Mouse (Mus musculus): ENCODE measurements around the gene Gsto2. TPM values are rescaled to one million over a fixed set of nuclear protein-coding genes. Genes with fewer than 3 reads are reported as not detected.
"Not testable (repeated sequence)": the region's sequence is repeated elsewhere in the genome, so short reads cannot be mapped to it uniquely, and the experiment has no call there.

The Gsto2 gene
- 6.9 and 8.8 TPM in 2 replicates for polyA plus RNA-seq (2012; ENCODE audit: insufficient read depth, insufficient read length, missing spikeins)

- H3K4me3 ChIP-seq (ENCODE audit: insufficient read depth, low read depth, low read length), result peak within 1 kb of the TSS; percentile 87
- H3K27ac ChIP-seq (replicated peaks; ENCODE audit: low read depth, low read length), result peak within 1 kb of the TSS; percentile 61
These were observed at the start of gene Gsto2 for GRCm38 (mm10) chr19:47865353-47865947. Gsto2 (plus strand) TSS chr19:47865534.

GRCm38 (mm10) chr19:47817692-47818091 lies 47.6 kb upstream of the Gsto2 start:
- Histone ChIP-seq H3K27ac (replicated peaks; ENCODE audit: low read depth, low read length) (no peak overlapping the region), H3K4me1 (ENCODE audit: control insufficient read depth, insufficient read depth, insufficient read length, low read length) (no peaks in the 10 kb centered on the region)

More at GRCm38 (mm10) chr19:47865353-47865947, at the start of gene Gsto2:
- no peaks in the 10 kb centered on the region for H3K4me1 ChIP-seq (ENCODE audit: control insufficient read depth, insufficient read depth, insufficient read length, low read length)

DNA sequence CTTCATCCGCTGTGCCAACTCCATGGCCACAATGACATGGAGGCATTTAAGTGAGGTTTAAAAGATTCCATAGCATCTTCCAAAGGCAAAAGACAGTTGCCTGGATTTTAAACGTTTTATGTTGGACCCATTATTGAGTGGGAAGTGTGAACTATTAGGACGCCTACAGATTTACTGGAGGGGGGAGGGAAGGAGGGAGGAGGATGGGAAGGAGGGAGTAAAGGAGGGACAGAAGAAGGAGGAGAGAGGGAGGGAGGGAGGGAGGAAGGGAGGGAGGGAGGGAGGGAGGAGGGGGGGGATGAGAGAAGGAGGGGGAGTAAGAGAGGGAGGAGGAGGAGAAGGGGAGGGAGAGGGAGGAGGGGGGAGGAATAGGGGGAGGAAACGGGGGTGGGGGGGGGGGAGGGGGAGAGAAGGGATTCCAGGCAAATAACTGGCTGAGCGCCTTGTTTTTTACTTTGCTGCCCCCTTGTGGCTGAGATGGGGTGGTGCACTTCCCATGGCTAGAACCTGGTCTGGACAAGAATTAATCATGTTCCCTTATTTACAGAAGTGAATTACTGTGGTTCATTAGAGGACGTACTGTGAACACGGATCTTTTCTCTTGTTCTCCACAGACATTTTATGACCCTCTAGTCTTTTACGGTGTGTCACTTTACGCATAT lies 44.4 kb upstream of the Gsto2 start:
- H3K27ac ChIP-seq (replicated peaks; ENCODE audit: low read depth, low read length), result no peak overlapping the region
- H3K4me3 ChIP-seq (ENCODE audit: insufficient read depth, low read depth, low read length), result no peak overlapping the region
- no peaks in the 10 kb centered on the region for H3K4me1 ChIP-seq (ENCODE audit: control insufficient read depth, insufficient read depth, insufficient read length, low read length)

More at GRCm38 (mm10) chr19:47817692-47818091, 47.6 kb upstream of the Gsto2 start:
- H3K4me3 ChIP-seq (ENCODE audit: insufficient read depth, low read depth, low read length), result no peak overlapping the region

GRCm38 (mm10) chr19:47821494-47821872 lies 43.9 kb upstream of the Gsto2 start:
- no peak overlapping the region for H3K4me3 ChIP-seq (ENCODE audit: insufficient read depth, low read depth, low read length)
- H3K27ac ChIP-seq (replicated peaks; ENCODE audit: low read depth, low read length), result no peak overlapping the region
- H3K4me1 ChIP-seq (ENCODE audit: control insufficient read depth, insufficient read depth, insufficient read length, low read length), result no peaks in the 10 kb centered on the region

DNA sequence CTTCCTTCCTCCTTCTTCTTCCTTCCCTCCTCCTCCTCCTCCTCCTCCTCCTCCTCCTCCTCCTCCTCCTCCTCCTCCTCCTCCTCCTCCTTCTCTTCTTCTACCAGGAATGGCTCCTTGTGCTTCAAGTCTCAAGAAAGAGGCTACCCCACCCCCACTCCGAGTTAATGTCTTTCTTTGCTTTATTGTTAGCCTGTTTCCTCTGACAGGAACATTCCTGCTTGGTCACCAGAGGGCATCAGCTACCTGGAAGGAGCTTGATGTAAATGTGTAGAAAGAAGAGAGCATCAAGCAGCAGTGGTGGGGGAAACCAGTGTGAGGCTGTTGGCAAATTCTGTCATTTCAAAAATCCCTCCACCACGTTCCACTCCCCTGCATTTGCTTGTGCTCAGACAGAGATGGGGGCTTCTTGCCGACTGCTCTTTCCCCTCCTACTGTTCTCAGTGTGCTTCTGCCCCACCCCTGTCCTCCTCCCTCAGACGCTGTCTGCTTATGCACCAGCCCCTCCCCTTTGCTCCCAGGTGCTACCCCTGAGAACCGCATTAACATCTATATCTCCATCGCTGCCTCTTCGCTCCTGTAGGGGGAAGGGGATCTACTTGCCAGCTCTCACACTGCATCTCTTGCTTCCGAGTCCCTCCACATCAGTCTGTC lies 43.1 kb upstream of the Gsto2 start:
- Histone ChIP-seq H3K4me3 (ENCODE audit: insufficient read depth, low read depth, low read length) (no peak overlapping the region), H3K27ac (replicated peaks; ENCODE audit: low read depth, low read length) (no peak overlapping the region), H3K4me1 (ENCODE audit: control insufficient read depth, insufficient read depth, insufficient read length, low read length) (no peaks in the 10 kb centered on the region)

DNA sequence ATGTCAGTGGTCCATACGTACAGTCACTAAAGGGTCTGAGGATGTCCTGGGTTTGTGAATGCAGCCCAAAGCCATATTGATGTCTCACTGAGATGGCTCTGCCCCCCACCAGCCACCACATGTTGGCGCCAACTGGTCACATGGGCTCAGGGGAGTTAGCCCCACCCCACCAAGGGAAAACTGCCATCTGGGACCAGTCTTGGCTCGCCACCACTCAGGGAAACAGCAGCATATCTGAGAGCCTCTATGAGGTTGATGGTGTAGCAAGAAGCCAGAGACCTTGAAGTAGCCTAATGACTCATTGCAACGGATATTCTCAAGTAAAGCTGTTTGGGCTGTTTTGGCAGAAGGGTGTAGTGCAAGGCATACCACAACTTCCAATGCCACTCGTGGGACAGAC lies 41.3 kb upstream of the Gsto2 start:
- Histone ChIP-seq H3K27ac (replicated peaks; ENCODE audit: low read depth, low read length) (no peak overlapping the region), H3K4me1 (ENCODE audit: control insufficient read depth, insufficient read depth, insufficient read length, low read length) (no peaks in the 10 kb centered on the region), H3K4me3 (ENCODE audit: insufficient read depth, low read depth, low read length) (no peak overlapping the region)

DNA sequence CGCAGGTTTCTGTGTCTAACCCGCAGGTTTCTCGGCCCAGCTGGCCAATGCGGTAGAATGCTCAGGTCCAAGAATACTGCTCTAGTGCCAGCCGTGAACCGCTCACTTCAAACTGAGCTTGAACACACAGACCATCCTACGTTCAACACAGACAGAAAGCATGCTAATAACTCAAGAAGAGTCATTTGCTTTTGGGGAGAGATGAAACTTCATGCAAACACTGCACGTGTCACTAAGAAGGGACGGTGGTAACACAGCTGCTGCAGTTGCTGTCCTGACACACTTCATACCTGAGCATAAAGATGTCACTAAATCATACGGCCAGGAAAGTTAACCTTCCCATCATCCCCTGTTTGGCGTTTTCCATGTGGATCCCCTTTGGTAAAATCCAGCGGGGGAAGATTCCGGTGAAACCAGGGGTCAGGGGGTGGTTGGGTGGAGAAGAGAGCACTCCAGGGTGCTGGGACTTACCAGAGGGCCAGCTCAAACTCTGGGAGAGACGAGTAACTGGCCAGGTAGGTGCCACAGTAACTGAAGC lies 35.4 kb upstream of the Gsto2 start:
- no peaks in the 10 kb centered on the region for H3K4me1 ChIP-seq (ENCODE audit: control insufficient read depth, insufficient read depth, insufficient read length, low read length)

GRCm38 (mm10) chr19:47831111-47831510 lies 34.2 kb upstream of the Gsto2 start:
- H3K4me1 ChIP-seq (ENCODE audit: control insufficient read depth, insufficient read depth, insufficient read length, low read length), result no peaks in the 10 kb centered on the region
- no peak overlapping the region for H3K4me3 ChIP-seq (ENCODE audit: insufficient read depth, low read depth, low read length)
- H3K27ac ChIP-seq (replicated peaks; ENCODE audit: low read depth, low read length), result no peak overlapping the region

More for the DNA sequence above, 35.4 kb upstream of the Gsto2 start:
- H3K4me3 ChIP-seq (ENCODE audit: insufficient read depth, low read depth, low read length), result no peak overlapping the region
- H3K27ac ChIP-seq (replicated peaks; ENCODE audit: low read depth, low read length), result no peak overlapping the region

DNA sequence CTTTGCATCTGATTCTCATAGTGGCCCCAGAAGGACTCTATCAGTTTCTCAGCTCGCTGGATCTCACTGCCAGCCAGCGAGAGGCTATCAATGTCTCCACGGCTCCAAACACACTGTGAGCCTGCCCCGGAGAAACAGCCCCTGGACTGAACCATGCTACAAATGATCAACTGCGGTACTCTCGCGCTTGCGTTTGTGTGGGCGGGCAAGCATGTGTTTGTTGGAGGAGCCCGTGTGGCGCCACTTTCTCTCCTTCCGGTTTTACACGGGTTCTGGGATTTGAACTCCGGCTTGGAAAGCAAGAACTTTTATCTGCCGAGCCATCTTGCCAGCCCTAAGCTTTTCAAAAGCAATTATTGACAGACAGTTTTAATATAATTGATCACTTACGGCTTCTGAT lies 33.0 kb upstream of the Gsto2 start:
- Histone ChIP-seq H3K27ac (replicated peaks; ENCODE audit: low read depth, low read length) (no peak overlapping the region), H3K4me1 (ENCODE audit: control insufficient read depth, insufficient read depth, insufficient read length, low read length) (no peaks in the 10 kb centered on the region), H3K4me3 (ENCODE audit: insufficient read depth, low read depth, low read length) (no peak overlapping the region)

- Histone ChIP-seq H3K4me1 (ENCODE audit: control insufficient read depth, insufficient read depth, insufficient read length, low read length) (no peaks in the 10 kb centered on the region), H3K27ac (replicated peaks; ENCODE audit: low read depth, low read length) (no peak overlapping the region), H3K4me3 (ENCODE audit: insufficient read depth, low read depth, low read length) (no peak overlapping the region)
These were observed 30.7 kb upstream of the Gsto2 start for GRCm38 (mm10) chr19:47834614-47835013.

DNA sequence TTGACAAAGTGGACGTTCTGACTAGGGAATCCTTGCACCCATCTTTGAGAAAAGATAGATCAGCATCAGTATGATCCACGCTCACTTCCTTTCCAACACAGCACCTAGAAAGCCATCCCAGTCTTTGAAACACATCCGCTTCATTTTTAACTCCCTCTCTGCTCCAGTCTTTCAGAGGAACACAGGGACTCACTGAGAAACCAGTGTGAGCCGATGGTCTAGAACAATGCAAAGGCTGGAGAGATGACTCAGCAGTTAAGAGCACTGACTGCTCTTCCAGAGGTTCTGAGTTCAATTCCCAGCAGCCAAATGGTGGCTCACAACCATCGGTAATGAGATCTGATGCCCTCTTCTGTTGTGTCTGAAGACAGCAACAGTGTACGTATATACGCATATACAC lies 29.6 kb upstream of the Gsto2 start:
- Histone ChIP-seq H3K4me3 (ENCODE audit: insufficient read depth, low read depth, low read length) (no peak overlapping the region), H3K4me1 (ENCODE audit: control insufficient read depth, insufficient read depth, insufficient read length, low read length) (no peaks in the 10 kb centered on the region)

DNA sequence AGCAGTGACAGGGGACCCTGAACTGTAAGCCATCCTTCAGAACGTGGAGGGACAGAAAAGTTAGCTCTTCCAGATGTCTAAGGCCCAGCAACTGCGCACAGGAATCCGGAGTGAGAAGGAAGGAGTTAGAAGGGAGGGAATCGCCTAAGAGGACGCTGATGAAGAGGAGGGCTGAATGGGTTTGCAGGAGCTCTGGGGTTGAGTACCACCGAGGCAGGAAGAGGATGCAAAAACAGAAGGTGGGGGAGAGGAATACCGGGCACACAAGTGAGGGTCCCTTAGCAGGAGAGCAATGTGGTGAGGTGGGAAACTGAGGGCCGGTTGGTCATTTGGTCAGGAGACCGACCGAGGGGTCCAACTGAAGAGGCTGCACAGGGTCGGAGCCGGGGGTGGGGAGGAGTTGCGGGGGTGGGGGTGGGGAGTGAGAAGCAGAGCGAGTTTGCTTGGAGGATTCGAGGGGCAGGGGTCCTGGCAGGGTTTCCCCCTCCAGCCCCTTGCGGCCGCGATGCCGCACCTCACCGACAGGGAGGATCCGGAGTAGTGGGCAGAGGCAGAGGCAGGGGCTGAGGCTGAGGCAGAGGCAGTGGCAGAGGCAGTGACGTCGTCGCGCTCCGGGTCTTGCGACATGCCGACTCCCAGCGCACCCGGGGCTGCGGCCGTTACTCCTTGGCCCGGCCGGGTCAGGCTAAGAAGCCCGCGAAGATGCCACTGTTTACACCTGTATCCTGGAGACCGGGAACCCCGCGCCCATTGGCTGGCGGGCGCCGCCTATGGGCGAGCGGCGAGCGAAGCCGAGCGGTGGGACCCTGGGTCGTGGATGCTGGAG lies 28.4 kb upstream of the Gsto2 start:
- Histone ChIP-seq H3K4me3 (ENCODE audit: insufficient read depth, low read depth, low read length) (peak overlapping the region; percentile 44), H3K27ac (replicated peaks; ENCODE audit: low read depth, low read length) (no peak overlapping the region), H3K4me1 (ENCODE audit: control insufficient read depth, insufficient read depth, insufficient read length, low read length) (no peaks in the 10 kb centered on the region)

More for the DNA sequence above, 29.6 kb upstream of the Gsto2 start:
- no peak overlapping the region for H3K27ac ChIP-seq (replicated peaks; ENCODE audit: low read depth, low read length)

GRCm38 (mm10) chr19:47837527-47837901 lies 27.8 kb upstream of the Gsto2 start:
- Histone ChIP-seq H3K27ac (replicated peaks; ENCODE audit: low read depth, low read length) (no peak overlapping the region), H3K4me1 (ENCODE audit: control insufficient read depth, insufficient read depth, insufficient read length, low read length) (no peaks in the 10 kb centered on the region), H3K4me3 (ENCODE audit: insufficient read depth, low read depth, low read length) (peak overlapping the region; percentile 44)

DNA sequence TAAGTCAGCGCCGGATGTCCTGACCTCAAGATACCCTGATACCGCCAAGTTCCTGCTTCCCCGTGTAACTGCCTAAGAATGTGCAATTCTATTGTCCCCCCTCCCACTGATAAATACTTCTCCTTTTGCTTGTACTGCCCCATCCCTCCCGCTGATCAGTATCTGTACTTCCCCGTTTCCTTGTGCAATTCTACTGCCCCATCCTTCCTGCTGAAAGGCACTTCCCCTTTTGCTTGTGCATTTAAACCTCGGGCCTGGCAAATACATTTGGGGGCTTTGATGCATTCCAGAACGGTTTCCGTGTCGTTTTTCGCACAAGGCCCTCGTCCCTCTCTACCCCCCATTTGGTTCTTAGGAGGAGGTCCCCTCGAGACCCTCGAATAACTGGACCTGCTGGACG lies 24.1 kb upstream of the Gsto2 start:
- H3K4me1 ChIP-seq (ENCODE audit: control insufficient read depth, insufficient read depth, insufficient read length, low read length); H3K4me3 ChIP-seq (ENCODE audit: insufficient read depth, low read depth, low read length); H3K27ac ChIP-seq (replicated peaks; ENCODE audit: low read depth, low read length): not testable (repeated sequence)

DNA sequence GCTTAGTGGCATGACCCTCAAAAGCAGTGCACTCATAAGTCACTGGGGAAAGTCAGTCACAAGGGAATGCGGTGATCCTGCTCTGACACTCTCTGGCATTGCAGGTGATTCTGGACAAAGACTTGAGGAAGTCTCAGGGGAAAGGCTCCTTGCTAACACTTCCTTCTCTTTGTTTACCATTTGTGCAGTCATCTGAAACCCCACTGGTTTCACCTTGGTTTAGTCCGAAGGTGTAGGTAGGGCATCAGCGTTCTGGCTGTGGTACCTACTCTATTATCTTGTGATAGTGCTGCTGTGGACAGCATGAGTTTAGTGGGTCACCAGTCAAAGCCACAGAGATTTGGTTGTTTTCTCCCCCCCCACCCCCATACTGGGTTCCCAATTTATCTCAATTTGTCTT lies 15.6 kb upstream of the Gsto2 start:
- Histone ChIP-seq H3K27ac (replicated peaks; ENCODE audit: low read depth, low read length) (no peak overlapping the region), H3K4me1 (ENCODE audit: control insufficient read depth, insufficient read depth, insufficient read length, low read length) (no peaks in the 10 kb centered on the region), H3K4me3 (ENCODE audit: insufficient read depth, low read depth, low read length) (no peak overlapping the region)
